ENCODE assay signal across 14 mouse cellular contexts in genomic region chr1:135188197-135188596, GRCm38 (mm10). TPM values are rescaled to one million over a fixed set of nuclear protein-coding genes. Genes with fewer than 3 reads are reported as not detected.
DNase-seq lines count a peak whose midpoint lies in the region; TF ChIP-seq lines count a peak whose summit lies in the region.
"Had no signal": no experiment of that assay in that cellular context is flagged by ENCODE, and none has a peak within 500 bp of the region (broad histone marks: within the 10 kb centered on the region; RNA-seq: fewer than 3 reads in every experiment).

No protein-coding gene starts in this region.

- peaks cover 5% of the 10 kb centered on the region; the same call in 1 of the 2 replicates for H3K4me1 ChIP-seq in kidney, adult 2 months (ENCODE audit: control insufficient read depth, insufficient read depth, low read length)

- TF ChIP-seq POLR2A in kidney, adult 2 months (IDR thresholded peaks at IDR 0.05; ENCODE audit: low read depth, low read length), result no peak

- H3K4me3 ChIP-seq in kidney, adult 2 months (ENCODE audit: insufficient read depth, low read depth, low read length), result no peak overlapping the region
- H3K4me3 ChIP-seq: myocyte had no signal

- H3K27ac ChIP-seq in kidney, adult 2 months (ENCODE audit: insufficient read depth, low read depth, low read length), result no peak overlapping the region
- H3K27ac ChIP-seq: liver, embryonic 14.5 days; macrophage had no signal

- peak; percentile 58 for DNase-seq in adrenal gland, adult 2 months
- no peak for DNase-seq in adrenal gland, postnatal 25 days
- DNase-seq in kidney, adult 2 months, result peak; percentile 68
- DNase-seq in kidney, postnatal 14 days, result no peak
- DNase-seq in gastrocnemius, adult 8-10 months (ENCODE audit: low spot score in 2 of 2), result peak; percentile 12 to 25
- DNase-seq in heart, postnatal 4 days, result peak; percentile 61
- DNase-seq in ovary, postnatal 10 days (ENCODE audit: low spot score), result no peak
- DNase-seq in retina, embryonic 14.5 days (ENCODE audit: low spot score), result no peak
- DNase-seq: cerebellum, adult 9-11 months; thymus, postnatal 36 days had no signal

- H3K36me3 ChIP-seq in kidney, adult 2 months (ENCODE audit: control insufficient read depth, insufficient read depth, low read length), result no peaks in the 10 kb centered on the region

- no peak for TF ChIP-seq CTCF in kidney, adult 2 months (conservative IDR thresholded peaks at IDR 0.05; ENCODE audit: insufficient read depth, insufficient read length, low read depth, low read length)

- H3K27me3 ChIP-seq in kidney, adult 2 months (replicated peaks; ENCODE audit: control insufficient read depth, insufficient read depth, low read length), result no peaks in the 10 kb centered on the region

- 34% methylated on average over 3 of the region's 3 CpGs for WGBS in kidney, adult 2 months

RNA-seq across cellular contexts. Expression of gene Gpr37l1, which starts 20.7 kb away (rescaled TPM):
- 1 to 10 TPM in 1 of 2 experiments, under 1 TPM in 1; 0.61 to 2.2 TPM for total RNA-seq in adrenal gland, adult 2 months (2021)
- 2.3 and 3.0 TPM in 2 replicates for polyA plus RNA-seq in adrenal gland, adult 2 months (2012; rRNA removed)
- 0.52 and 0.67 TPM in 2 replicates for total RNA-seq in adrenal gland, postnatal 25 days (2021)
- polyA plus RNA-seq in kidney, adult 2 months (2012; rRNA removed), result 0.75 and 0.98 TPM in 2 replicates
- total RNA-seq in gastrocnemius, adult 8-10 months (2022), result under 1 TPM; 0.15 to 0.36 (median 0.27) TPM
- under 1 TPM in 1 of 2 experiments, not detected in 1; 0.18 TPM for total RNA-seq in heart, postnatal 4 days (2021)
- total RNA-seq: ES-E14 had no signal
- polyA plus RNA-seq: macrophage had no signal

RNA-seq across cellular contexts. Expression of gene Arl8a, which starts 41.6 kb away (rescaled TPM):
- total RNA-seq in adrenal gland, adult 2 months (2021), result 10 to 100 TPM; 59.4 to 62.2 TPM
- polyA plus RNA-seq in adrenal gland, adult 2 months (2012; rRNA removed), result 41.5 and 43.2 TPM in 2 replicates
- 47.8 and 59.0 TPM in 2 replicates for total RNA-seq in adrenal gland, postnatal 25 days (2021)
- 95.2 and 107 TPM in 2 replicates for polyA plus RNA-seq in kidney, adult 2 months (2012; rRNA removed)
- 10 to 100 TPM; 16.6 to 19.3 (median 18.0) TPM for total RNA-seq in gastrocnemius, adult 8-10 months (2022)
- 10 to 100 TPM; 33.5 to 36.8 TPM for total RNA-seq in heart, postnatal 4 days (2021)

RNA-seq across cellular contexts. Expression of gene Ptpn7, which starts 55.7 kb away (rescaled TPM):
- 1 to 10 TPM; 1.6 to 1.8 TPM for total RNA-seq in adrenal gland, adult 2 months (2021)
- polyA plus RNA-seq in adrenal gland, adult 2 months (2012; rRNA removed), result 2.6 and 2.7 TPM in 2 replicates
- 1.4 and 1.5 TPM in 2 replicates for total RNA-seq in adrenal gland, postnatal 25 days (2021)
- 0.73 and 2.5 TPM in 2 replicates for polyA plus RNA-seq in kidney, adult 2 months (2012; rRNA removed)
- under 1 TPM; 0.12 to 0.22 (median 0.15) TPM for total RNA-seq in gastrocnemius, adult 8-10 months (2022)
- total RNA-seq in heart, postnatal 4 days (2021), result under 1 TPM; 0.47 to 0.52 TPM

Comparison
In these comparisons a context has a peak if more than half of its experiments do, and no peak if none do; other contexts are left out.
1. DNase-seq: peak in adrenal gland, adult 2 months (single experiment), kidney, adult 2 months (single experiment), gastrocnemius, adult 8-10 months (2 of 2) and heart, postnatal 4 days (single experiment); none in adrenal gland, postnatal 25 days (single experiment), kidney, postnatal 14 days (single experiment), ovary, postnatal 10 days (single experiment) and retina, embryonic 14.5 days (single experiment).